Mouse (Mus musculus) brain, adult 2 months (tissue): ENCODE data around the gene B4galt4.
"Not testable (repeated sequence)": the region's sequence is repeated elsewhere in the genome, so short reads cannot be mapped to it uniquely, and the experiment has no call there.

Source experiments
- DNase-seq: peaks from one replicate; pipeline ENCODE4 v3.0.0; 2011; ENCODE audit warnings: low read depth, low spot score

The B4galt4 gene

GRCm38 (mm10) chr16:38767761-38768160, 25.7 kb downstream of the B4galt4 start:
- DNase-seq: peak; percentile 66

GRCm38 (mm10) chr16:38768386-38768785, 26.3 kb downstream of the B4galt4 start:
- no peak for DNase-seq

GRCm38 (mm10) chr16:38769529-38769928, 27.5 kb downstream of the B4galt4 start:
- DNase-seq: no peak

- DNase-seq: no peak
Measured at GRCm38 (mm10) chr16:38771145-38771544, 29.1 kb downstream of the B4galt4 start.

- no peak for DNase-seq
Measured at GRCm38 (mm10) chr16:38772906-38773496, 30.9 kb downstream of the B4galt4 start.

- DNase-seq: no peak
Measured at GRCm38 (mm10) chr16:38774964-38775746, 33.1 kb downstream of the B4galt4 start.

- DNase-seq: no peak
Measured at GRCm38 (mm10) chr16:38776342-38776741, 34.3 kb downstream of the B4galt4 start.

- DNase-seq: no peak
Measured at GRCm38 (mm10) chr16:38780960-38781572, 39.0 kb downstream of the B4galt4 start.

- DNase-seq: no peak
Measured at GRCm38 (mm10) chr16:38781946-38782345, 39.9 kb downstream of the B4galt4 start.

- DNase-seq: no peak
Measured at GRCm38 (mm10) chr16:38782524-38783067, 40.5 kb downstream of the B4galt4 start.

- DNase-seq: no peak
Measured at GRCm38 (mm10) chr16:38785301-38785700, 43.2 kb downstream of the B4galt4 start.

GRCm38 (mm10) chr16:38789016-38789415, 47.0 kb downstream of the B4galt4 start:
- no peak for DNase-seq

GRCm38 (mm10) chr16:38789966-38790365, 47.9 kb downstream of the B4galt4 start:
- DNase-seq: no peak

GRCm38 (mm10) chr16:38793120-38793519, 51.1 kb downstream of the B4galt4 start:
- DNase-seq: no peak

- DNase-seq: no peak
Measured at GRCm38 (mm10) chr16:38798957-38799450, 56.9 kb downstream of the B4galt4 start.

GRCm38 (mm10) chr16:38800091-38800490, 58.0 kb downstream of the B4galt4 start, which contains the start of gene Upk1b:
Gene Upk1b (minus strand): TSS chr16:38800328.
- DNase-seq: peak; percentile 16

- not testable (repeated sequence) for DNase-seq
Measured at GRCm38 (mm10) chr16:38807796-38808195, 65.7 kb downstream of the B4galt4 start.

GRCm38 (mm10) chr16:38810196-38810595, 68.1 kb downstream of the B4galt4 start:
- no peak for DNase-seq

- peak; percentile 62 for DNase-seq
Measured at GRCm38 (mm10) chr16:38812521-38812920, 70.5 kb downstream of the B4galt4 start.
